Mouse (Mus musculus): ENCODE results near the gene Fbxo24. TPM values are rescaled to one million over a fixed set of nuclear protein-coding genes. Genes with fewer than 3 reads are reported as not detected.
A peak's percentile ranks its signal among the peaks of the same experiment; 100 is the strongest.

The Fbxo24 gene
- polyA plus RNA-seq, 1 experiment from 2014 or later = 0.11 TPM

GRCm38 (mm10) chr5:137649251-137649650 lies 20.4 kb upstream of the Fbxo24 start:
- H3K27ac ChIP-seq (replicated peaks) = peak overlapping the region; percentile 35; the same call in 1 of the 2 replicates
- TF ChIP-seq EP300 (optimal IDR thresholded peaks at IDR 0.05) (no peak), CTCF (IDR thresholded peaks at IDR 0.05; ENCODE audit: low read depth) (no peak)
- no peak for ATAC-seq (ENCODE audit: low FRiP score, low TSS enrichment)
- no peaks in the 10 kb centered on the region for H3K9me3 ChIP-seq (ENCODE audit: control insufficient read depth, low read length)
- H3K9ac ChIP-seq (ENCODE audit: low read length) = no peak overlapping the region
- no peak overlapping the region for H3K4me3 ChIP-seq (ENCODE audit: low read depth, low read length)
- no peak overlapping the region for H3K4me2 ChIP-seq (replicated peaks; ENCODE audit: low read depth)
- H3K36me3 ChIP-seq (ENCODE audit: control insufficient read depth, insufficient read depth, low read length) = 0 out of 2 replicates have a peak, but pooled peaks cover 2% of the 10 kb centered on the region
- no peak for DNase-seq (ENCODE audit: low spot score)
- WGBS = 33% methylated on average over 4 of the region's 4 CpGs
- H3K4me1 ChIP-seq (replicated peaks; ENCODE audit: control insufficient read depth, insufficient read depth) = peaks cover 6% of the 10 kb centered on the region; the same call in 1 of the 2 replicates
- H3K27me3 ChIP-seq (ENCODE audit: control insufficient read depth, insufficient read depth, low read length) = no peaks in the 10 kb centered on the region

- no peaks in the 10 kb centered on the region for H3K27me3 ChIP-seq (ENCODE audit: control insufficient read depth, insufficient read depth, low read length)
- H3K4me2 ChIP-seq (replicated peaks; ENCODE audit: low read depth) = no peak overlapping the region
- H3K9me3 ChIP-seq (ENCODE audit: control insufficient read depth, low read length) = no peaks in the 10 kb centered on the region
- H3K36me3 ChIP-seq (ENCODE audit: control insufficient read depth, insufficient read depth, low read length) = 0 out of 2 replicates have a peak, but pooled peaks cover 2% of the 10 kb centered on the region
- H3K27ac ChIP-seq (replicated peaks) = no peak overlapping the region
- ATAC-seq (ENCODE audit: low FRiP score, low TSS enrichment) (no peak), DNase-seq (ENCODE audit: low spot score) (no peak)
- H3K9ac ChIP-seq (ENCODE audit: low read length) = no peak overlapping the region
- no peak for TF ChIP-seq EP300 (optimal IDR thresholded peaks at IDR 0.05)
- TF ChIP-seq CTCF (IDR thresholded peaks at IDR 0.05; ENCODE audit: low read depth) = no peak
- WGBS = 46% methylated on average over 9 of the region's 9 CpGs
- H3K4me3 ChIP-seq (ENCODE audit: low read depth, low read length) = no peak overlapping the region
- peaks cover 6% of the 10 kb centered on the region; the same call in 1 of the 2 replicates for H3K4me1 ChIP-seq (replicated peaks; ENCODE audit: control insufficient read depth, insufficient read depth)
Observed at GRCm38 (mm10) chr5:137647827-137648601, 19.2 kb upstream of the Fbxo24 start.

GRCm38 (mm10) chr5:137645652-137646091 lies 16.9 kb upstream of the Fbxo24 start, which contains the start of gene Irs3:
Gene Irs3, minus strand, starts transcription at chr5:137645714.
- 43% methylated on average over 11 of the region's 11 CpGs for WGBS
- no peaks in the 10 kb centered on the region for H3K27me3 ChIP-seq (ENCODE audit: control insufficient read depth, insufficient read depth, low read length)
- no peak for TF ChIP-seq EP300 (optimal IDR thresholded peaks at IDR 0.05)
- no peak for TF ChIP-seq CTCF (IDR thresholded peaks at IDR 0.05; ENCODE audit: low read depth)
- H3K9me3 ChIP-seq (ENCODE audit: control insufficient read depth, low read length) = no peaks in the 10 kb centered on the region
- H3K4me2 ChIP-seq (replicated peaks; ENCODE audit: low read depth) = peak within 1 kb of the TSS; percentile 44
- H3K9ac ChIP-seq (ENCODE audit: low read length) = 0 out of 2 replicates have a peak within 1 kb of the TSS, but pooled peaks have one; percentile 9
- H3K36me3 ChIP-seq (ENCODE audit: control insufficient read depth, insufficient read depth, low read length) = peaks cover 5% of the 10 kb centered on the region; the same call in 1 of the 2 replicates
- peak within 1 kb of the TSS; percentile 18; the same call in 1 of the 2 replicates for H3K4me3 ChIP-seq (ENCODE audit: low read depth, low read length)
- DNase-seq (ENCODE audit: low spot score) (no peak), ATAC-seq (ENCODE audit: low FRiP score, low TSS enrichment) (peak; percentile 13; the same call in 1 of the 2 replicates)
- no peak within 1 kb of the TSS for H3K27ac ChIP-seq (replicated peaks)
- H3K4me1 ChIP-seq (replicated peaks; ENCODE audit: control insufficient read depth, insufficient read depth) = peaks cover 6% of the 10 kb centered on the region; the same call in 1 of the 2 replicates

- H3K27me3 ChIP-seq (ENCODE audit: control insufficient read depth, insufficient read depth, low read length) = no peaks in the 10 kb centered on the region
- H3K4me3 ChIP-seq (ENCODE audit: low read depth, low read length) = peak overlapping the region; percentile 18; the same call in 1 of the 2 replicates
- TF ChIP-seq EP300 (optimal IDR thresholded peaks at IDR 0.05) (no peak), CTCF (IDR thresholded peaks at IDR 0.05; ENCODE audit: low read depth) (no peak)
- H3K9me3 ChIP-seq (ENCODE audit: control insufficient read depth, low read length) = no peaks in the 10 kb centered on the region
- no peak overlapping the region for H3K27ac ChIP-seq (replicated peaks)
- DNase-seq (ENCODE audit: low spot score) = peak; percentile 67
- H3K4me1 ChIP-seq (replicated peaks; ENCODE audit: control insufficient read depth, insufficient read depth) = peaks cover 6% of the 10 kb centered on the region; the same call in 1 of the 2 replicates
- 0 out of 2 replicates have a peak, but pooled peaks have one; percentile 5 for ATAC-seq (ENCODE audit: low FRiP score, low TSS enrichment)
- H3K9ac ChIP-seq (ENCODE audit: low read length) = 0 out of 2 replicates have a peak overlapping the region, but pooled peaks have one; percentile 9
- peak overlapping the region; percentile 44 for H3K4me2 ChIP-seq (replicated peaks; ENCODE audit: low read depth)
- 9% methylated on average over 44 of the region's 44 CpGs for WGBS
- H3K36me3 ChIP-seq (ENCODE audit: control insufficient read depth, insufficient read depth, low read length) = peaks cover 6% of the 10 kb centered on the region; the same call in 1 of the 2 replicates
Observed at GRCm38 (mm10) chr5:137645091-137645651, 16.4 kb upstream of the Fbxo24 start.

GRCm38 (mm10) chr5:137644484-137644883 lies 15.7 kb upstream of the Fbxo24 start:
- Histone ChIP-seq H3K4me1 (replicated peaks; ENCODE audit: control insufficient read depth, insufficient read depth) (peaks cover 2% of the 10 kb centered on the region; the same call in 1 of the 2 replicates), H3K27me3 (ENCODE audit: control insufficient read depth, insufficient read depth, low read length) (no peaks in the 10 kb centered on the region), H3K4me2 (replicated peaks; ENCODE audit: low read depth) (no peak overlapping the region), H3K4me3 (ENCODE audit: low read depth, low read length) (no peak overlapping the region), H3K9ac (ENCODE audit: low read length) (no peak overlapping the region), H3K27ac (replicated peaks) (no peak overlapping the region), H3K36me3 (ENCODE audit: control insufficient read depth, insufficient read depth, low read length) (peaks cover 9% of the 10 kb centered on the region), H3K9me3 (ENCODE audit: control insufficient read depth, low read length) (no peaks in the 10 kb centered on the region)
- WGBS = 56% methylated on average over 19 of the region's 19 CpGs
- TF ChIP-seq EP300 (optimal IDR thresholded peaks at IDR 0.05) (no peak), CTCF (IDR thresholded peaks at IDR 0.05; ENCODE audit: low read depth) (no peak)
- DNase-seq (ENCODE audit: low spot score) (no peak), ATAC-seq (ENCODE audit: low FRiP score, low TSS enrichment) (no peak)

Measured in stomach, postnatal 0 days (tissue).